In the genomic region with DNA sequence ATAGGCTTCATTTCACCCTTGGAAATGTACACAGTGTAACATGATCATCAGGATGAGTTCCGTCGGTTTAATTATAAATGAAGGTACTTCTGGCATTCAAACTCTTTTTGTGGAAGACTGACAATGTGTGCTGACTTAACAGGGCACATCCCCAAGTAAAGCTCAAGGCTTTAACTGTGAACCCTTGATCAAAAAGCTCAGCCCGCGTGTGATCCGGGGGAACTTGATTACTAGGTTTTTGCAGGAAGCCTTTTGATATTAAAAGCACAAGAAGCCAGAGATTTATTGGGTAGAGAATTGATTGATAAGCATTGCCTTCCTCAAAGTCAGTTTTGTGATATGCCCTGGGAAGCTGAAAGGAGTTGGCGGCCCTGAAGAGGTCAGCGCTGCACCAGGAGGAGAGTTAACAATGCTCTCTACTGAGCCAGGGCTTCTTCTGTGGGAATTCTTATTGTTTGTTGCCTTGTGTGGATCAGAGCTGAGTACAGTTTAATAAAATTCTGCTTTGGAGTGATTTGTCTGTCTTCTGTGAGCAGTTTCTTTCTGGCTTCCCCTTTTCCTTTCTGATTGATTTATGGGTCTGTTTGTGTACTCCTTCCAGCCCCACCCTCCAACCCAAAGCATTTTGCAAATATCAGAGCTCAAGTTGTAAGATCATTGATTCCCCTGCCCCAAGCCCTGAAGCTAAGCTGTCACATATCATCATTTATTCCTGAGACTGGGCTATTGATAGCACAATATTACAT, we compare ENCODE assay signal across 18 mouse cellular contexts.
DNase-seq lines count a peak whose midpoint lies in the region; ATAC-seq and TF ChIP-seq lines count a peak whose summit lies in the region.
"Had no signal": no experiment of that assay in that cellular context is flagged by ENCODE, and none has a peak within 500 bp of the region (broad histone marks: within the 10 kb centered on the region; RNA-seq: fewer than 3 reads in every experiment).

No protein-coding gene starts in this region.

- no peak for DNase-seq in Patski (ENCODE audit: low read depth, low spot score)
- peak; percentile 19 for DNase-seq in embryo, embryonic 11 days
- DNase-seq in kidney, postnatal 4 days, result peak; percentile 22 to 28
- DNase-seq in heart, adult 18-20 months, result no peak
- DNase-seq: adrenal gland, postnatal 25 days; cerebellum, adult 2 months; gastrocnemius, postnatal 36 days; heart, postnatal 36 days; right cerebral cortex, postnatal 4 days; thymus, postnatal 25 days had no signal

- TF ChIP-seq CTCF in intestine, postnatal 0 days (IDR thresholded peaks at IDR 0.05; ENCODE audit: low read depth), result peak; percentile 53
- TF ChIP-seq CTCF in Patski (IDR thresholded peaks at IDR 0.05), result peak; percentile 76

- H3K9me3 ChIP-seq in intestine, postnatal 0 days (ENCODE audit: control insufficient read depth), result no peaks in the 10 kb centered on the region
- no peaks in the 10 kb centered on the region for H3K9me3 ChIP-seq in intestine, embryonic 15.5 days
- H3K9me3 ChIP-seq: forebrain, embryonic 12.5 days; heart, embryonic 12.5 days; liver, embryonic 12.5 days; lung, embryonic 15.5 days had no signal

- in situ Hi-C loops in Patski (cut with MboI; ENCODE audit: low pct_unique_long_range_greater_than_20kb), result no loop called here

- POLR2A ChIA-PET in Patski (lab: Charles Lee), result no interaction called here

- CTCF ChIA-PET in Patski (lab: Charles Lee), result interaction anchor here (0.6 to 2.0 kb wide), 16 partner anchors 8 to 593 kb away, joined by 3 to 6 read pairs (median 3); no protein-coding TSS in a partner anchor

- no peak overlapping the region for H3K27ac ChIP-seq in intestine, postnatal 0 days (ENCODE audit: low read depth, low read length)
- no peak overlapping the region for H3K27ac ChIP-seq in intestine, embryonic 15.5 days
- H3K27ac ChIP-seq: forebrain, embryonic 12.5 days; liver, embryonic 12.5 days; lung, embryonic 15.5 days had no signal

- H3K4me3 ChIP-seq in intestine, postnatal 0 days (ENCODE audit: low read depth, low read length), result no peak overlapping the region
- H3K4me3 ChIP-seq in intestine, embryonic 15.5 days (replicated peaks), result no peak overlapping the region
- H3K4me3 ChIP-seq: forebrain, embryonic 12.5 days; heart, embryonic 12.5 days; liver, embryonic 12.5 days; lung, embryonic 15.5 days; megakaryocyte, embryonic 14.5 days had no signal

- no peak overlapping the region for H3K9ac ChIP-seq in intestine, postnatal 0 days (ENCODE audit: low read depth, low read length)
- no peak overlapping the region for H3K9ac ChIP-seq in intestine, embryonic 15.5 days
- H3K9ac ChIP-seq: forebrain, embryonic 12.5 days; heart, embryonic 12.5 days; liver, embryonic 12.5 days; lung, embryonic 15.5 days had no signal

- H3K27me3 ChIP-seq in intestine, postnatal 0 days (replicated peaks; ENCODE audit: control insufficient read depth, insufficient read depth, low read length), result no peaks in the 10 kb centered on the region
- no peaks in the 10 kb centered on the region for H3K27me3 ChIP-seq in intestine, embryonic 15.5 days (replicated peaks)
- no peaks in the 10 kb centered on the region for H3K27me3 ChIP-seq in Patski
- H3K27me3 ChIP-seq: forebrain, embryonic 12.5 days; heart, embryonic 12.5 days; liver, embryonic 12.5 days; lung, embryonic 15.5 days; megakaryocyte, embryonic 14.5 days had no signal

- 41% methylated on average over 7 of the region's 7 CpGs for WGBS in intestine, postnatal 0 days
- WGBS in intestine, embryonic 15.5 days, result 51% methylated on average over 7 of the region's 7 CpGs

- no peak for ATAC-seq in intestine, postnatal 0 days
- ATAC-seq in intestine, embryonic 15.5 days, result no peak
- ATAC-seq in Patski, result no peak
- ATAC-seq in monocyte, adult 5-6 weeks (replicated peaks; ENCODE audit: insufficient number of reproducible peaks, low FRiP score, low TSS enrichment, poor library complexity, severe bottlenecking), result no peak
- ATAC-seq: liver, embryonic 12.5 days had no signal

- no peak overlapping the region for H3K4me2 ChIP-seq in intestine, postnatal 0 days (replicated peaks; ENCODE audit: low read depth)
- H3K4me2 ChIP-seq in intestine, embryonic 15.5 days (replicated peaks), result no peak overlapping the region
- H3K4me2 ChIP-seq: forebrain, embryonic 12.5 days; heart, embryonic 12.5 days; liver, embryonic 12.5 days; lung, embryonic 15.5 days had no signal

- no peaks in the 10 kb centered on the region for H3K36me3 ChIP-seq in intestine, postnatal 0 days (ENCODE audit: control insufficient read depth, insufficient read depth)
- H3K36me3 ChIP-seq in intestine, embryonic 15.5 days, result no peaks in the 10 kb centered on the region
- H3K36me3 ChIP-seq: forebrain, embryonic 12.5 days; heart, embryonic 12.5 days; liver, embryonic 12.5 days; lung, embryonic 15.5 days had no signal

- H3K4me1 ChIP-seq in intestine, postnatal 0 days (replicated peaks; ENCODE audit: control insufficient read depth, insufficient read depth, low read length), result no peaks in the 10 kb centered on the region
- H3K4me1 ChIP-seq in intestine, embryonic 15.5 days (replicated peaks), result no peaks in the 10 kb centered on the region
- H3K4me1 ChIP-seq: heart, embryonic 12.5 days; liver, embryonic 12.5 days; lung, embryonic 15.5 days had no signal

Comparison
In these comparisons a context has a peak if more than half of its experiments do, and no peak if none do; other contexts are left out.
1. DNase-seq: peak in embryo, embryonic 11 days (single experiment) and kidney, postnatal 4 days (2 of 2); none in Patski (single experiment) and heart, adult 18-20 months (0 of 2).